Mouse (Mus musculus) heart, adult 10 weeks (tissue): ENCODE results near the gene Adamts4. TPM values are rescaled to one million over a fixed set of nuclear protein-coding genes. Genes with fewer than 3 reads are reported as not detected.

ENCODE experiments used
- polyA plus RNA-seq: library from polyadenylated mRNA; stranded (reverse); fragments of 350-450 nt; fragmentation: Illumina TruSeq; extraction: RNeasy Lipid Tissue Mini Kit (QIAGEN cat#74804); gene quantifications from one replicate; pipeline ENCODE4 v1.2.3, GENCODE M21; 2014; ENCODE audit warnings: low read depth, low replicate concordance

Adamts4 gene
- 0.86 TPM for polyA plus RNA-seq

DNA sequence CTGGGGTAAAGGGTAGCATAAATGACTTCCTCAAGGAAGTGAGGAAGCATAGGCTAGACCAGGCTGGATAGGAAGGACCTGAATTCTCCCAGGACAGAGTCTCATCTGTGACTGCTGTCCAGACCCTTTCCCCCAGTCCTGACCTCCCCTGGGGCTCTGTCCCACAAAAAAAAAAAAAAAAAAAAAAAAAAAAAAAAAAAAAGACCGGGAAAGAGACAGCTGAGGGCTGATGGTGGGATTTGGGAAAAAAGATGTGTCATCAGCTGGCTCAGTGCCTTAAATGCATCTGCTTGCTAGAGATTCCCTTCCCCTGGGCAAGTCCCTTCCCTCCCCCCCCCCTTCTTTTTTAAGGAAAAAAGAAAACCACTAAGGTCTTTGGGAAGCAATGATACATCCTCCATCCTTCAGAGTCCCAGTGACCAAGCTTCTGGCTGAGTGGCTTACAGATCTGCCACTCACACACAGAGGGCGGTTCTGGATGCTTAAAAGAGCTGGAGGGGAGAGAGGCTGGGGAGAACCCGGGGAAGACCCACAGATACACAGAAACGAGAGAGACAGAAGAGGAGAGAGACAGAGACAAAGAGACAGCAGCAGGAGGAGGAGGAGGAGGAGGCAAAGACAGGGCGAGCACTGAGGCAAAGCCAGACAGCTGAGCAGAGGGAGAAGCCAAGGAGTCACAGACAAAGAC lies at the start of gene Adamts4:
Adamts4 (plus strand) TSS at position 509 of the 688 bp plus-strand sequence.

GRCm38 (mm10) chr1:171213801-171214496 lies 36.3 kb upstream of the Adamts4 start, which contains the start of gene Nr1i3:
Gene Nr1i3 (plus strand): TSS chr1:171213970.

DNA sequence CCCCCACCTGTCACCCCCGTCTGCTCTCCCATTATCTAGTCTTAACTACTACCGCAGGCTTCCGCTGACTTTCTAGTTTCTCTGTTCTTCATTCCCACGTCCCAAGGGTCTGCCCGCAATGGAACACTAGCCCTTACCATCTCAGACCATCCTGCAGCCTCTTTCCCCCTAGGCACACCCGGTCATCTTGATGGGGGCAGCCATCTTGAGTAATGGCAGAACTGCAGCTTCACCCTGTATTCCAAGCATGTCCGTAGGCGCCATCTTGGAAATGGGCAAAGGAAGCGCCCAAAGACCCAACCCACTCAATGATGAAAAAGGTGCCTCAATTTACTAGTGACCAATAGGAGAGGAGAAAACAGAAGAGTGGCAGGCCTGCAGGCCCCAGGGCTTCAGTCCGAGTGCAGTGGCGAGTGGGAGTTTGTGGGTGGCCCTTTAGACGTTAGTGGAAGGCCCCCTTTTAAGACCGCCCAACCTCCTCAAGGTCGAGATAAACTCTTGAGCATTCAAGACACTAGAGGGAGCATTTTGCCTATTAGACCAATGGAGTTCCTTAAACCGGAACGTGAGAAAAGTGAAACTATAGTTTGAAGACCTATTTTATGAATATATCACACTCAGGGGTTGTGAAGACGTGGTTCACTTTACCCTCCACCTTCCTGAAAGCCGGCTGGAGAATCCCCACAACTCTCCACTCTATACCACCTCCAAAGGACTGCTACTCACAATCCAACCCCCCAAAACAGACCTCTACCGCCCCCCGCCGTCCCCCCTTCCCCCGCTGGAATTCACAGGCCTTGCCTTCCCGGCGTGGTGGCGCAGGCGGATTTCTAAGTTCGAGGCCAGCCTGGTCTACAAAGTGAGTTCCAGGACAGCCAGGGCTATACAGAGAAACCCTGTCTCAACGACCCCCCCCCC lies 27.7 kb upstream of the Adamts4 start, which contains the start of gene Tomm40l:
Tomm40l (minus strand) TSS at position 277 of the 918 bp plus-strand sequence.

GRCm38 (mm10) chr1:171224857-171225256 lies 25.4 kb upstream of the Adamts4 start, which contains the start of gene Apoa2:
Gene Apoa2 (plus strand): TSS chr1:171225054.

DNA sequence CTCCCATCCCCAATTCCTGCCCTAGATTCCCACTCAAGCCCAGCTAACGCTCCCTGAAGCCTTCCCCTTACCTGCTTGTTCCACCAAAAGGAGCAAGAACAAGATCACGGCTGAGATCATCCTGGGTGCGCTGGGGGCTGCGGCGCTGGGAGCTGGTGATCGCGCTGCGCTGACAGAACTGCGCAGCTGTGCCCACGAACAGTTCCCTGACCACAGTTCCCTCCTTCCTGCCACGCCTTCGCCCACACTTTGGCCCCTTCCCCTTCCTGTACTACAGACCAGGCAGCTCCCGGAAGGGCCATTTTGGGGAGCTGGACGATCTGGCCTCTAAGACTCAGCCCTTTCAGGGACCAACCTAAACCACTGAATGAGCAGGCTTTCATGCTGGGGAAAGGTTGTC lies 16.1 kb upstream of the Adamts4 start, which contains the start of gene Fcer1g:
Fcer1g (minus strand) TSS at position 240 of the 400 bp plus-strand sequence.

GRCm38 (mm10) chr1:171250680-171251593 lies 716 bp downstream of the Adamts4 start, which contains the start of gene Ndufs2:
Gene Ndufs2 (minus strand): TSS chr1:171251388.

GRCm38 (mm10) chr1:171269848-171270572 lies 19.8 kb downstream of the Adamts4 start, which contains the start of gene B4galt3:
Gene B4galt3 (plus strand): TSS chr1:171270328.

DNA sequence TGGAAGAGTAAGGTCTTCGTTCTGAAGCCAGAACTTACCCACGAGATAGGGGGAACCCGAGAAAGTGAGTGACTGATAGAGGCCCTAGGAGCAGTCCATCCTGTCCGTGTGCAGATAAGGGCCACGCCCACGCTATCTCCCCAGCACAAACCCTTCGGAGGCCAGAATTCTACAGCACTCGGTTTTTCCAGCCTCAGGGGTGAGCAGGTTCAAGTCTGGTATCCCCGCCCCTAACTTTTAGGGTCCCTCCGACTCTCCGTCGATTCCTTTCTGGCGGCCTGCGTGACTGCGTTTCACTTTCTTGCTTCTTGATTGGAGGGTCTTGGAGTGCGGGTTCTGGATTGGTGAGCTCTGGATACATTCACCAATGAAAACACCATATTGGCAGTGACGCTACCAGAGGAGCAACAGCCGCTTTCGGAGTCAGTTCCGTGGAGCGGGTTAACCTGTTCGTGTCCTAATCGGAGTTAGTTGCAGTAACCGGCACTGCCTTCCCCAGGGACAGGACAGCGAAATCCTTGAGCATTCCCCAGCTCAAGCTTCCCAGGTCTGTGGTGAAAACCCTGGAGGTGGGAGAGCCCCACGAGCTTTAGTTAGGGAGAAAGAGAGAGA lies 30.8 kb downstream of the Adamts4 start, which contains the start of gene Ppox:
Ppox (minus strand) TSS at position 271 of the 612 bp plus-strand sequence.

DNA sequence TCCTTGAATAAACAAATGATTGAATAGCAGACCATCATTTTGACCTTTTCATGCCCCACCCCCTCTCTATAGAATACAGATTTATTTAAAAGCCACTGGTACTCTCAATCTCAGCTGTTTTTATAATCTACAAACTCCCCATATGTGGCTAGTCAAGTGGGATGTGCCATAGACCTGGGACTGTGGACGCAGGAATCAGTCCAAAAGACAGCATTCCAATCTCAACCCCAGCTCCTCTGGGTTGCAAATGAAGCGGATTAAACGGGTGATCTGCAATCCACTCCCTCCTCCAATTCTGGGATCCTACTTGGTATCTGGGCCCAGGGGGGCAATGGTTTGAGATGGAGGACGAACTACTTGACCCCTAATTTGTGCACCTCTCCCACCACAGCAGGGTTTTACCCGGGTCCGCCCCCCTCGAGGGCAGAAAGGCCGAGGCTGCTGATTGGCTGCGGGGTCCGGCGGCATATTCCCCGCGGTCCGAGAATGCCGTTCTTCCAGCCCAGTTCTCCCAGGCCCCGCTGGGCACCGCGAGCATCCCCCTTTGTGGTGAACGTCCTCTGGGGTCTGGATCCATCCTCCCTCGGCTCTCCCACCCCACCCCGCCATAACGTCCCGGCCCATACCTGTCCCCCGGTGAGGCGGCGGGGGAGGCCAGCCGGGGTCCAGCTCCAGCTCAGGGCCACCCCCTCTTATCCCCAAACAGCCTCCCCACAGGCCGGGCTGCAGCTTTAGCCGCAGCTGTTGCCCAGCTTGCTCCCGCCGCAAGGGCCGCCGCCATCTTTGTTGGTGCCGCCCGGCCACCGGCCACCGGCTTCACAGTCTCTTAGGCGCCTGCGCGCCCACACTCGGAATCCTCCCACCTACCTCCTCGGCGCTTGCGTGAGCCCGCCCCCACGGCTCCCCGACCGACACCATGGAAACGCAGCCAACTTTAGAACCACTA lies 37.2 kb downstream of the Adamts4 start, which contains the start of gene Usp21:
Usp21 (minus strand) TSS at position 856 of the 946 bp plus-strand sequence.

DNA sequence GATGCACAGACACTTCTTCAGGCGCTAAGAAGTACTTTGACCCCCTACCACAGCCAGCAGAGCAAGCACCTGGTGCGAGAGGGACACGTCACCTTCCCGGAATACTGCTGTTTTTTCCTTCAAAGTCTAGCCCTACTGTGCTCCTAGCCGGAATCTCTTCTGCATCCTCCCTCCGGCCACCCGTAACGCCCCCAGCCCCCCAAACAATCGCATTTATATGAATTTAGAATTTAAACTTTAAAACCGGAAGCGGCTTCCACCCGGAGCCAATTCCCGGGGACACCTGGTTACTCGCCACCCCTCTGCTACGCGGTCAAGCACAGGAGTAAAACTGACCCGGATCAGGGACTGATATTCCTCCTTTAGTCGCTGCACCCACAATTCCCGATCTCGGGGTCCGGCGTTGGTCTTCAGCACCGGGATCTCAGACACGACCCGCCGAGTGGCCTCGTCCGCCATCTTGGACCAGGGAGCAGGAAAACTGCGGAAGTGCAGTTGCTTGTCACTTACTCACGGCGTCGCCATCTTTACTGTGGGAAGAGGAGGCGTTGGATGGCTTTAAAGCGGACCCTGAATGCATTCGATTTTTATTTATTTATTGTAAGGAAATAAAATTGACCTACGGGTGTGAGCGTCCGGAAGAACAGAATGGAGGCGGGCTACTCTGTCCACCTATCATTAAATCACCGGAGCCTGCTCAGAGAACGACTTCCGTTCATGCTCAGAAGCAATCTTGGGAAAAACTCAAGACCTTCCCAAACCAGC lies 44.3 kb downstream of the Adamts4 start, which contains the start of gene Ufc1:
Ufc1 (minus strand) TSS at position 727 of the 765 bp plus-strand sequence.

Other genes with a start within 250 kb of the Adamts4 start
- gene Fcgr4, start 231.5 kb upstream of the Adamts4 start, polyA plus RNA-seq = 0.86 TPM
- 18.7 TPM for gene Fcgr3, start 185.5 kb upstream of the Adamts4 start, polyA plus RNA-seq
- gene Cfap126, start 136.5 kb upstream of the Adamts4 start, polyA plus RNA-seq = 1.6 TPM
- 513 TPM for gene Sdhc, start 99.8 kb upstream of the Adamts4 start, polyA plus RNA-seq
- gene Mpz, start 99.7 kb upstream of the Adamts4 start, polyA plus RNA-seq = 1.1 TPM
- gene Pcp4l1, start 54.2 kb upstream of the Adamts4 start, polyA plus RNA-seq = 383 TPM
- gene Nr1i3, start 36.5 kb upstream of the Adamts4 start, polyA plus RNA-seq = 0.16 TPM
- 90.3 TPM for gene Tomm40l, start 27.9 kb upstream of the Adamts4 start, polyA plus RNA-seq
- 18.8 TPM for gene Apoa2, start 25.4 kb upstream of the Adamts4 start, polyA plus RNA-seq
- 22.5 TPM for gene Fcer1g, start 16.1 kb upstream of the Adamts4 start, polyA plus RNA-seq
- gene Ndufs2, start 967 bp downstream of the Adamts4 start, polyA plus RNA-seq = 1,308 TPM
- 19.0 TPM for gene B4galt3, start 19.9 kb downstream of the Adamts4 start, polyA plus RNA-seq
- 28.1 TPM for gene Ppox, start 30.8 kb downstream of the Adamts4 start, polyA plus RNA-seq
- gene Usp21, start 37.6 kb downstream of the Adamts4 start, polyA plus RNA-seq = 27.0 TPM
- 94.8 TPM for gene Ufc1, start 44.6 kb downstream of the Adamts4 start, polyA plus RNA-seq
- 29.9 TPM for gene Dedd, start 78.7 kb downstream of the Adamts4 start, polyA plus RNA-seq
- 45.2 TPM for gene Nit1, start 95.2 kb downstream of the Adamts4 start, polyA plus RNA-seq
- gene Pfdn2, start 95.2 kb downstream of the Adamts4 start, polyA plus RNA-seq = 90.2 TPM
- gene Klhdc9, start 110.4 kb downstream of the Adamts4 start, polyA plus RNA-seq = not detected
- 0.47 TPM for gene Nectin4, start 119.7 kb downstream of the Adamts4 start, polyA plus RNA-seq
- gene Arhgap30, start 138.5 kb downstream of the Adamts4 start, polyA plus RNA-seq = 3.0 TPM
- 34.5 TPM for gene Usf1, start 160.9 kb downstream of the Adamts4 start, polyA plus RNA-seq
- 3.4 TPM for gene Tstd1, start 168.5 kb downstream of the Adamts4 start, polyA plus RNA-seq
- gene F11r, start 187.1 kb downstream of the Adamts4 start, polyA plus RNA-seq = 41.0 TPM